Mouse (Mus musculus): ENCODE measurements around the gene Clic1. TPM values are rescaled to one million over a fixed set of nuclear protein-coding genes. Genes with fewer than 3 reads are reported as not detected.
A peak's percentile ranks its signal among the peaks of the same experiment; 100 is the strongest.

Clic1 gene
- polyA plus RNA-seq, 1 experiment = 266 TPM

- no peak for TF ChIP-seq CTCF (IDR thresholded peaks at IDR 0.05; ENCODE audit: borderline replicate concordance, insufficient read depth, low read length)
- no peak for TF ChIP-seq POLR2A (IDR thresholded peaks at IDR 0.05; ENCODE audit: low read depth, low read length)
- H3K27ac ChIP-seq (ENCODE audit: insufficient read depth, low read length) = peak overlapping the region; percentile 85; the same call in 1 of the 2 replicates
- H3K4me3 ChIP-seq (ENCODE audit: insufficient read depth, low read length) = no peak overlapping the region
Measured at GRCm38 (mm10) chr17:35043794-35044193, 6.0 kb upstream of the Clic1 start.

GRCm38 (mm10) chr17:35044904-35045806 lies 4.6 kb upstream of the Clic1 start:
- Histone ChIP-seq H3K27ac (ENCODE audit: insufficient read depth, low read length) (peak overlapping the region; percentile 85), H3K4me1 (ENCODE audit: control insufficient read depth, insufficient read depth, low read length) (peaks cover 18% of the 10 kb centered on the region), H3K4me3 (ENCODE audit: insufficient read depth, low read length) (no peak overlapping the region)
- TF ChIP-seq POLR2A (IDR thresholded peaks at IDR 0.05; ENCODE audit: low read depth, low read length) (no peak), CTCF (IDR thresholded peaks at IDR 0.05; ENCODE audit: borderline replicate concordance, insufficient read depth, low read length) (no peak)

More at GRCm38 (mm10) chr17:35043794-35044193, 6.0 kb upstream of the Clic1 start:
- H3K4me1 ChIP-seq (ENCODE audit: control insufficient read depth, insufficient read depth, low read length) = peaks cover 27% of the 10 kb centered on the region

- H3K27ac ChIP-seq (ENCODE audit: insufficient read depth, low read length) = peak overlapping the region; percentile 85
- no peak for TF ChIP-seq CTCF (IDR thresholded peaks at IDR 0.05; ENCODE audit: borderline replicate concordance, insufficient read depth, low read length)
- TF ChIP-seq POLR2A (IDR thresholded peaks at IDR 0.05; ENCODE audit: low read depth, low read length) = peak; percentile 80
- peaks cover 17% of the 10 kb centered on the region for H3K4me1 ChIP-seq (ENCODE audit: control insufficient read depth, insufficient read depth, low read length)
- peak overlapping the region; percentile 39 for H3K4me3 ChIP-seq (ENCODE audit: insufficient read depth, low read length)
Measured at GRCm38 (mm10) chr17:35045807-35046680, 3.7 kb upstream of the Clic1 start.

GRCm38 (mm10) chr17:35046681-35047455 lies 2.9 kb upstream of the Clic1 start, which contains the start of gene Msh5:
Msh5 (minus strand) TSS chr17:35046745.
- Histone ChIP-seq H3K27ac (ENCODE audit: insufficient read depth, low read length) (peak within 1 kb of the TSS; percentile 86), H3K4me1 (ENCODE audit: control insufficient read depth, insufficient read depth, low read length) (peaks cover 17% of the 10 kb centered on the region), H3K4me3 (ENCODE audit: insufficient read depth, low read length) (peak within 1 kb of the TSS; percentile 39)
- TF ChIP-seq CTCF (IDR thresholded peaks at IDR 0.05; ENCODE audit: borderline replicate concordance, insufficient read depth, low read length) (no peak), POLR2A (IDR thresholded peaks at IDR 0.05; ENCODE audit: low read depth, low read length) (no peak; the same call in 1 of the 2 replicates)

GRCm38 (mm10) chr17:35047688-35048087 lies 2.1 kb upstream of the Clic1 start:
- TF ChIP-seq CTCF (IDR thresholded peaks at IDR 0.05; ENCODE audit: borderline replicate concordance, insufficient read depth, low read length) (no peak), POLR2A (IDR thresholded peaks at IDR 0.05; ENCODE audit: low read depth, low read length) (no peak)
- Histone ChIP-seq H3K4me1 (ENCODE audit: control insufficient read depth, insufficient read depth, low read length) (peaks cover 20% of the 10 kb centered on the region), H3K27ac (ENCODE audit: insufficient read depth, low read length) (peak overlapping the region; percentile 86), H3K4me3 (ENCODE audit: insufficient read depth, low read length) (no peak overlapping the region)

GRCm38 (mm10) chr17:35048149-35048931 lies 1.4 kb upstream of the Clic1 start:
- 0 out of 2 replicates have a peak, but pooled peaks have one; percentile 37 for TF ChIP-seq POLR2A (IDR thresholded peaks at IDR 0.05; ENCODE audit: low read depth, low read length)
- no peak for TF ChIP-seq CTCF (IDR thresholded peaks at IDR 0.05; ENCODE audit: borderline replicate concordance, insufficient read depth, low read length)
- peaks cover 19% of the 10 kb centered on the region for H3K4me1 ChIP-seq (ENCODE audit: control insufficient read depth, insufficient read depth, low read length)
- H3K4me3 ChIP-seq (ENCODE audit: insufficient read depth, low read length) = no peak overlapping the region
- peak overlapping the region; percentile 86 for H3K27ac ChIP-seq (ENCODE audit: insufficient read depth, low read length)

GRCm38 (mm10) chr17:35048932-35049440 lies 780 bp upstream of the Clic1 start:
- no peak overlapping the region for H3K4me3 ChIP-seq (ENCODE audit: insufficient read depth, low read length)
- peak overlapping the region; percentile 99 for H3K27ac ChIP-seq (ENCODE audit: insufficient read depth, low read length)
- peaks cover 14% of the 10 kb centered on the region for H3K4me1 ChIP-seq (ENCODE audit: control insufficient read depth, insufficient read depth, low read length)
- no peak for TF ChIP-seq POLR2A (IDR thresholded peaks at IDR 0.05; ENCODE audit: low read depth, low read length)
- no peak for TF ChIP-seq CTCF (IDR thresholded peaks at IDR 0.05; ENCODE audit: borderline replicate concordance, insufficient read depth, low read length)

- H3K4me3 ChIP-seq (ENCODE audit: insufficient read depth, low read length) = peak overlapping the region; percentile 83
- 0 out of 2 replicates have a peak, but pooled peaks cover 6% of the 10 kb centered on the region for H3K4me1 ChIP-seq (ENCODE audit: control insufficient read depth, insufficient read depth, low read length)
- TF ChIP-seq CTCF (IDR thresholded peaks at IDR 0.05; ENCODE audit: borderline replicate concordance, insufficient read depth, low read length) = no peak
- peak; percentile 94 for TF ChIP-seq POLR2A (IDR thresholded peaks at IDR 0.05; ENCODE audit: low read depth, low read length)
- peak overlapping the region; percentile 99 for H3K27ac ChIP-seq (ENCODE audit: insufficient read depth, low read length)
Measured at GRCm38 (mm10) chr17:35050126-35050750, 472 bp downstream of the Clic1 start.
